Mouse (Mus musculus) brain, embryonic 14.5 days (tissue): ENCODE results near the gene Socs5.
"Not testable (repeated sequence)": the region's sequence is repeated elsewhere in the genome, so short reads cannot be mapped to it uniquely, and the experiment has no call there.

ENCODE experiments used
- CTCF ChIP-seq: fragments of 200-500 bp; IDR thresholded peaks from 2 replicates; pipeline ENCODE4 v1.5.1; 2012; ENCODE audit warnings: inconsistent platforms, mild to moderate bottlenecking, moderate library complexity, borderline replicate concordance; ENCODE audit not compliant: insufficient read depth, insufficient read length; ENCODE audit errors: extremely low read depth
- POLR2A ChIP-seq: fragments of 200-500 bp; IDR thresholded peaks from 2 replicates; pipeline ENCODE4 v1.6.1; 2012; ENCODE audit warnings: mild to moderate bottlenecking, inconsistent platforms, borderline replicate concordance; ENCODE audit not compliant: poor library complexity, insufficient read depth, insufficient read length, severe bottlenecking; ENCODE audit errors: extremely low read depth

DNA sequence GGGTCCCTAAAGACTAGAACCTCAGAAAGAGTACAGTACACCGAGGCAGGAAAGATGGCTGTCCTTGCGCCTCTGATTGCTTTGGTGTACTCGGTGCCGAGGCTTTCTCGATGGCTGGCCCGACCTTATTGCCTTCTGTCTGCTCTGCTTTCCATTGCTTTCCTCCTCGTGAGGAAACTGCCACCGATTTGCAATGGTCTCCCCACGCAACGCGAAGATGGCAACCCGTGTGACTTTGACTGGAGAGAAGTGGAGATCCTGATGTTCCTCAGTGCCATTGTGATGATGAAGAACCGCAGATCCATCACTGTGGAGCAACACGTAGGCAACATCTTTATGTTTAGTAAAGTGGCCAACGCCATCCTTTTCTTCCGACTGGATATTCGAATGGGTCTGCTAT is 29.3 kb upstream of the Socs5 start:
- not testable (repeated sequence) for TF ChIP-seq POLR2A, CTCF
